Mouse (Mus musculus) c-Kit-positive CD71-negative TER-119-negative erythroid progenitor cells, embryonic 14.5 days (primary cell): ENCODE results near the gene Tbx5.

Experiments
- DNase-seq: peaks from one replicate; pipeline ENCODE4 v3.0.0-alpha.2; 2013; ENCODE audit warnings: low read depth

Gene Tbx5

DNA sequence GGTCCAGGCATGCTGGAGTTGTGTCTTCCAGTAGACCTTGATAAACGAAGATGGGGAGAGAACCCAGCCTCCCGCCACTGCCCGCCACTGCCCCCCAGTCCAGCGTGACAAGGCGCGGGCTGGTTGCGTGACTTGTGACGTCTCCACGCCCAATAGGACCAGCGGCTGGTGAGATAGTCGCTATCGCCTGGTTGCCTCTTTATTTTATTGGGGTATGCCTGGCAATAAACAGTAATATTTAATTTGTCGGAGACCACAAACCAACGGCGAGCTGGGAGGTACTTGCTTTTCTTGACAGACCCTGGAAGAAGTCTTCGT lies at the start of gene Tbx5:
Gene Tbx5 (plus strand): TSS at position 190 of the 318 bp plus-strand sequence.
- DNase-seq = no peak

DNA sequence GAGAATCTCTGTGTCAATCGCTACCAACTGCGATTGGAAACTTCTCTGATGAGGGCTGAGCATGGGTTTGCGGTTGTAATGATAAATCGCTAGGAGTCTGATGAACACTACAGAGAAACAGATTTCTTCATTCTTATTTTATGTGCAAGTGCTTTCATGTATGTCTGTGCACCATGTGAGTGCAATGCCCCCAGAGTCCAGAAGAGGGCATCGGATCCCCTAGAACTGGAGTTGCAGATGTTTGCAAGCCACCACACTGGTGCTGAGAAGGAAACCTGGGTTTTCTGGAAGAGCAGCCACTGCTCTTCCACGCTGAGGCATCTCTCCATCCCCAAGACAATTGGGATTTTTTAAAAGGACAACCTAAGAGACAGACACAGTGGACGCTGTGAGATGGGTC lies 46.5 kb upstream of the Tbx5 start:
- DNase-seq = no peak

DNA sequence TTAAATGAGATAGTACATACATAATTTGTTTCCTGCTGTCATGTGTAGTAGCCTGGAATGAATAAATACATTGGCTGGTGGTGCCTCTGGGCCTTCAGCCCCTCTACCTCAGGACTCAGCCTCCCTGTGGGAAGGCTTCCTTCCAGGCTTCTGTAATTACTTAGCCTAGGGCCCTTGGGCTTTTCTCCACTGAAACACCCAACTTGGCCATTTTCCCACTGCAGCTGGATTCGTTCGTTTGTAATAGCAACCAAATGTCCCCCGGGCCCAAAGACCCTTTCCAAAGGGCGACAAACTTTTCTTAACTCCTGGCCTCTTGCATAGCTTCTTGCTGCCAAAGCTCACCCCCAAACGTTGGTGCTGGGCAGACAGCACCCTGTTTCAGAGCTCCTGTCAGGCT lies 40.8 kb upstream of the Tbx5 start:
- DNase-seq = no peak

DNA sequence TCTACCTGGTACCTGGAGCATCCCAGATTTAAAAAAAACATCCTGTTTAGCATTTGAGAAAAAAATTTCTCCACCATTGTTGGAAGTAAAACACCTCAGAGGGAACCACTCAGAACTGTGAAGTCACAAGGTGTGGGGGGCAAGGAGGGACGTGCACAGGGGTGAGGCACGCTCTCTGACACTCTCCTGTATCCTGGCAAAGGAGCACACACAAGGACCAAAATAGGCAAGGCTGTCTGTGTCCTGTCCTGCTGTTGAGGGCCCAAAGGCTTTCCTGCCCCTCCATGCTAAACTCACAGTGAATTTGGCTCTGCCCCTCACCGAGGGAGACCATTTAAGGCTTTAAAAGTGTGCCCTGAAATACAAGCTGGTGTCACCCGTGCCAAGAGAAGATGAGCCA lies 38.5 kb upstream of the Tbx5 start:
- DNase-seq = no peak

DNA sequence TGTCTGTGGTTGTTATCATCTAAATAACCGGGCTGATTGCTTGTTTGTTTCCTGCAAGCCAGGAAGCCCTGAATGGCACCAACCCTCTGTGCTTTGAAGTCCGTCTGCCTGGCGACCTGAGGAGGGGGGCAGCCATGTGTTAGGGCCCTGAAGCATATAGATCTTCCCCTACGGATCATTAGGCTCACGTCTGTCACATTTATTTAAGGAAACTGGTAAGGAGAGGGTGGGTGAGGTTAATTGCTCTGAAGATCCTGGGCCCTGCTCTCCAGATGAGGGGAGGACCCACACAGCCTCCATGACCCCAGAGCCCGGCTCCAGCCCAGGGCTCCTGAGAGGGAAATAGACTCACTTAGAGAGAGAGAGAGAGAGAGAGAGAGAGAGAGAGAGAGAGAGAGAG lies 37.1 kb upstream of the Tbx5 start:
- DNase-seq = no peak

GRCm38 (mm10) chr5:119795777-119796176 lies 36.7 kb upstream of the Tbx5 start:
- DNase-seq = no peak

DNA sequence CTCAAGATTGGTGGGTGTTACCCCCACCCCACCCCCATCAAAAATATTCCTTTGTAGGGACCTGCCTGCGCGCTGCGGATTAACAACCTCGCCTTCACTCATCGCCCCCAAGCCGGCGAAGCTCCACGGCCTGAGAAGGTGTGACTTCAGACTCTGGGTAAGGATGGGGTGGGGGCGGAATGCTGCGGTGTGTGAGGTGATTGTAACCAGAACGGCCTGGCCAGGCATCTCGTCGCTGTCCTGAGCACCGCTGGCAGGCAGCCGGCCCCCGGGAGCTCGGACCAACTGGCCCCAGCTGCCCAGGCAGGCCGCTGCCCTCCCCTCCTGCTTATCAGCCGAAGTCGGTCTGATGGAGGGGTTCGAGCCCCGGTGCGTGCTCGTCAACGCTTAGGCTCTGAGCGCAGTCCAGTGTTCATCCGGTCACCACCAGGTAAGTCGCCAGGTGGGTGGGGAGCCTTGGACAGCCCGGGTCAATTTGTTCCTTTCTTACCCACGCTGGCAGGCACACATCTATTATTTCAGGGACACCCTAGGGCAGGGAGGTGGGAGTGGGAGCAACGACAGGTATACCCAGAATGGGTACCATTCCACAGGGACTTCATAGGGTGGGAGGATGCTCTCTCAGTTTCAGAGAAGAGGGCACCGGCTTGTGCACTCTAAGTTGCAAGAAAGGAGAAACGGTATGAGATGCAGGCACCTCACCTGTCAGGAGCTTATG lies 35.9 kb upstream of the Tbx5 start:
- DNase-seq = no peak

GRCm38 (mm10) chr5:119797580-119798150 lies 34.8 kb upstream of the Tbx5 start:
- DNase-seq = no peak

DNA sequence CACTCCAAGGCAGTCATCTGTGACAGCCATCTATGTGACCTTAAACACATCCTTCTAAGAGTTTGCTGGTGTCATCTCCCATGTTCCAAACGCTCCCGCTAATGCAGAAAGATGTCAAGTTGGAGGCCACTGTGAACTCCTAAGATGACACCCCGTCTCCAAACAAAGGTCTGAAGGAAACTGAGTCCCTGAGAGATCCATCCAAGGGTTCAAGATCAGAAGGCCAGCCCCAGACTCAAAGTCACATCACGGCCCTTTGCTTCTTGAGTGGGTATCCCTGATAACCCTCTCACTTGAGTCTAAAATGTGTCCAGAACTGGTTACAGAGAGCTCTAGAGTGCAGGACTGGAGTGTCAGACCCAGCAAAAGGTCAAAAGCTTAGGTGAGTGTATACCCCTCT lies 34.2 kb upstream of the Tbx5 start:
- DNase-seq = no peak

DNA sequence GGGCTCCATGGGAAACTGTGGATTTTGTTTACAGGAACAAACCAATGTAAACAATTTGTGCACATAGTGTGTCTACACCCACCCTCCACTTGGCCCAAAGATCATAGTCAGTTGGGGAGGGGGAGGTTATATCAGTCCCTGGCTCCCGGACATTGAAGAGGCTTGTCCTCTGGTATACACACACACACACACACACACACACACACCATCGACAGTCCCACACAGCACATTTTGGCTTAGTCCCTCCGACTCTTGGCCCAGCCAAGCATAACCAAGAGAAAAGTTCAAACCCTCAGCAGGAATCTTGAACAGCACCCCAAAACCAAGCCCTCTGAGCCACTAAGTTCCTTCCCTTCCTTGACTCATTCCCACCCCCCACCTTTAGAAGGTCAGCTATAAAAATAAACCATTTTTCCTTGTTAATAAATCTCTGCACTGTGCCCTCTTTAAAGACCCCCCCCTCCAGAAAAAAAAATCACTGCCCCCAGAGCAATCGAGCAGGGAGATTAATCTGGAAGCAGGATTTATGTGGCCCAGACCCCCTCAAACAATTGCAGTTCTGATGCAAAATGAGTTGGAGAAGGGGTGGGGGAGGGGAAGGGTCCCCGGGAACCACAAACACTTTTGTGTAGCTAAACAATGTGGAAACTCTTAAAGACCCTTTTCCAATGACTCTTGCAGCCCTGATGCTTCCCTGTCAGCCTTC lies 33.6 kb upstream of the Tbx5 start:
- DNase-seq = no peak

DNA sequence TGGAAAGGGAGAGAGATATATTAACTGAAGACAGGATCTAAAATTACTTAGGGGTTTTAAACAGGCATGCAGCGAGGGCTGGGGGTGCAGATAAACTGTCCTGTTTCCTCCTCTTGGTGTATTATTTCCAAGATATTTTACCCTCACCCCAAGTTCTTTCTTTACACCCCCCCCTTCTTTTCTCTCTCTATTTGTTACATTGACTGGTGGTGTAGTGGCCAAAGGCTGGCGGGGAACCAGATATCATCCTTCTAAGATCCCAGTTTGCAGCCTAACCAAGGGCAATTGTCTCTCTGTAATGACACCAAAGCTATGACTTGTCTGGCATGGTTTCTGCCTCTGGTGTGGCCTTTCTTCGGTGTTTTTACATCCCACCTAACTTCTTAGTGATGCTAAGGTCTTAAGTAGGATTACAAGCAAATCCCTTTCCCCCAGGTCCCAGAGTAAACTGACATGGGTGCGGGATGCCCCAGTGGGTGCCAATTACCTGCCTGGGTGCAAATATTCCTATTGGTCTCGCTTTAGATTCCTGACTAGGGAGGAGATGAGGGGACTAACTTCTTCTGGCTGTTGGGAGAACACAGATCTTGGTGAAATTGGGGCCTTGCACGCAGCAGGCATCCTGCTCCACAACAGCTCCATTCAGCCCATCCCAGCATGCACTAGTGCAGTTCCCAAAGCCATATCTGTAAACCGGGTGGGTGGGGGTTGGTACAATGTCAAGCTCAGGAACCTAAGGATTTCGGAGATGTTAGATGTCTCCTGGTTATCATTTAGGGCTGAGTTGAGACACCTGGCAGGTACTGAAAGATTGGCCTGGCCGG lies 32.8 kb upstream of the Tbx5 start:
- DNase-seq = no peak

DNA sequence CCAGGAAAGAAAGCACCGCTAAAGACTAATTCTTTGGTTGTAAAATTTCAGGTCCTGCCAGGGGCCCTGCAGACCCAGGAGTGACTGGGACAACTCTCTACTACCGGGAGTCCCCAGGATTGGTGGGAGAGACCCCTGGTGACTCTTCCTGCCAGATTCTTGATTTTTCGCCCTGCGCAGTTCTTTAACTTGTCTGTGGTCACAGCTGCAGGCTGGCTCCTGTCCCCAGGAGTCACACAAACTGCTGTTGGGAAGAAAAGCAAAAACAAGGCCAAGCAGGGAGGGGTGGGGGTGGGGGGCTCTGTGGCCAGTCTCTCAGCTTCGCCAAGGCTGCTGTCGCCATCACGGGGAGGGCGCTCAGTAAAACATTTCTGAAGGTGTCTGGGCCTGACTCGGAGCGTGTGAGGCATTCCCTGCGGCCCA lies 32.2 kb upstream of the Tbx5 start:
- DNase-seq = no peak

DNA sequence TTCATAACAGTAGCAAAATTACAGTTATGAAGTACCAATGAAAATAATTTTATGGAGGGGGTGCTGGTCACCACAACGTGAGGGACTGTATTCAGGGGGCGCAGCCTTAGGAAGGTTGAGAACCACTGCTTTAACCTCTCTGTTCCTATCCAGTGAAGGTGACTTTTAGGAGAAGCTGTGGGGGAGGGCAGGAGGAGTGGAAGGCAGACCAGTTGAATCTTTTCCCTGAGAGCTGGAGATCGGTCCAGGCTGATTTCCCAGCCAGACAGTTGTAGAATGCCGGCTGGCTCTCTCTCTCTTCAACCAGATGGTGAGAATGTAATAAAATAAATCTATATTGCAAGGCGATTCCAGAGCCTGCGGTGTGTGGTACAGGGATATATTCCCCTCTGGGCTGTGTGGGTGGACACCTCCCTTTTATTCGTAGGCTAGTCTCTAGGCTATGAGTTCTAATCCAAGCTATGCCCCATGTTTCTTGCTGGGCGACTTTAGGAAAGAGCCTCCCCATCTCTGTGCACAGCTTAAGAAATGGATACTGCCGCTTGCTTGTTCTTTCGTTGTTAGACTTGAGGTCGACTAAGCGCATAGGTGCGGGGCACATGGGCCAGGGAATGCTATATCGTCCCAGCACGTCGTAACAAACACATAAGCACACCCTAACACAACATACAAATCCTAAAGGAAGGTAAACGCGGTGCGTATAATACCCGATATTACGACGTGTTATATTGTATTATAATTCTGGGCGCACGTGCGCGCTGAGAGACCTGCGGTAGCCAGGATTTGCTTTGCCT lies 29.7 kb upstream of the Tbx5 start:
- no peak for DNase-seq

DNA sequence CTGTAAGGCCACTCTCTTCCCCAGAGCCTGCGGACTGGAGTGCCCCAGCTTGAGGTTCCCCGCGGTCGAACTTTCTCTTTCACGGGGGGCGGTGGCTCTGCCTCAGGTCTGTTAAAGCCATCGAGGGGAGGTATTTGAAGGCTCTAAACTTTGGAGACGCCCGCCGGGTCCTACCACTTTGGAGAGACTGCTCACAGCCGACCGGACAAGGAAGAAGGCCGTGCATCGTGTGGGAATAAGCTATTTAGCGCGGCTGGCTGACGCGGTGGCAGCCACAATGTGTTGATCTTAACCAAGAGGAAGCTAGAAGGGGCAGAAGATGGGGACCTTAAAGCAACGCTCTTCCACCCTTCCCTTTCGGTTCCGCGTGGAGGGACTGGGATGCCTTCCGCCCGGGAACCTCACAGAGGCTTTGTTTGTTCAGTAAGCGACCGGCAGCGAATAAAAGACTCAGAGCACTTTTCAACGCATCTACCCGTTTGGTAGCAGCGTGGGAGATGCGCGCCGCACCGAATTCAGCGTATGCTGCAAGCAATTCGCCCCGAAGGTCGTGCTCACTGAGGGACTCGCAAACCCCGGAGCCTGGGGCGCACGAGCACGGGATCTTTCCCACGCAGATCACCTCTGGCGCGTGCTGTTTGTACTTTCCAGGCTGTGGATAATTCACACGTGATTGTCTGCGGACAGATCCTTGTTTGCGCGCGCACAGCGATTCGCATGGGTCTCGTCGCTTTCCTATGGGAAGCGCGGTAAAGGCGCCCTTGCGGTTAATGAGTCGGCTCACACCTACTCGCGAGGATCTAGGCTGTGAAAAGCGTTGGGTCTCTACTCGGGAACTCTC lies 28.8 kb upstream of the Tbx5 start:
- no peak for DNase-seq

DNA sequence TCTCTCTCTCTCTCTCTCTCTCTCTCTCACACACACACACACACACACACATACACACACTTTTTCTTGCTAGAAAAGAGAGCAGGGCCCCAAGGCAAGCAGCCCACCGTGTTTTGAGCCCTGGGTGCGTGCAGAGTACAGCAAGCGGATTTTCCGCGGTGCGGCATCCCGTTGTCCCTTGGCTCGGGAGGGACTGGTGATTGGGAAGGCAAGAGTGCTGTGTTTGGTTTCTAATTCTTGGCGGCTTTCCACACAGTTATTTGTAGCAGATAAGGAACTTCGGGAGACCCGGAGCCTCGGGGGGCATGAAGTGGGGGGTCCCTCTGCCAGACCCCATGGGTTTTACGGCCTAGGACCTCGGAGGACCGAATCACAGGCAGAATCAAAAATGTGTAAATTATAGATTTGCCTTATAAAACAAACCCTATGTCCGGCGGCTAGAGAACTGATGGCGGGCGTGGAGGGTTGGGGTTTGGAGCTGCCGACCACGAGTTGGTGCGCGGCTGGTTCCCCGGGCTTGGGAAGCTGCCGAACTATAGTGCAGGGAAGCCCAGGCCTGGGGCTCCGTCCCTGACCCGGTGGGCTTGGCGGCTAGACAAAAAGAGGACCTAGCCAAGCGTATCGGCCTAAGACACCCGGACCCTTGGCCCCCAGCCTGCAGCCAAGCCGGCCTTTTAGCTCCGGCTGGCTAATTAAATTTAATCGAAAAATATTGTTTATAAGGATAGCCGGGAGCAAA lies 28.0 kb upstream of the Tbx5 start:
- no peak for DNase-seq

DNA sequence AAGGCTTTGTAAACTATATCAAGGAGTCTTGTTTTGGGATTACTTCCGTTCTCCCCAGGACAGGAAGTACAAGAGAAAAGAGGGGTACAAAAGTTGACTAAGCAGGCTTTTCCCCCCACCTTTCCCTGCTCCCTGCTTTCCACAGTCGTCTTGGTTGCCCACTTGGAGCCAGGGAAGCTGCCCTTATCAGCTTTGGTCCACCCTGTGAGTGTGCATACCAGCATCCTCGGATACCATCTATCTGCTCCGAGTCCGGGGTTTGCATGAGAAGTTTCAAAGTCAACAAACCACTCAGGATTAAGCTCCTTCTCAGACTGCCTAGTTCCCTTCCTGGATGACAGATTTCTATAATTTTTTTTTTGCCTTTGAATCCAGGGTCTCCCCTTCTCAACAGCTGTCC lies 26.8 kb upstream of the Tbx5 start:
- DNase-seq = no peak

DNA sequence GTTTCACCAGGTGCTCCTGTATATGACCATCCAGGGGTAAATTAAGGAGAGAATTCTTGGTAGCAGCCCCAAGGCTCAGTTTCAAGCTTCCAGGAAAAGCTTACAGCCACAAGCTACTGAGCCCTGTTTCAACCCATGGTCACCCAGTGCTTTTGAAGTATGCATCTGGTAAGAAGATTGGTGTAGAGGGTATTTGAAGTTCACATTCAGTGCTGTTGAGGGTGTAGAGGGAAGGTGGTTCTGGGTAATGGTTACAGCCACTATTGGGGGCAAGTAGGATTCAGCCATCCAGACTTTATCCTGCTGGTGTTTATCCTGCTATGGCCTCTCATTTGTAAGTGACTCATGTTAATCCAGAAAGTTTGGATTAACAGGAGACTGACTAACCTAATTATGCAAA lies 26.0 kb upstream of the Tbx5 start:
- DNase-seq = no peak

DNA sequence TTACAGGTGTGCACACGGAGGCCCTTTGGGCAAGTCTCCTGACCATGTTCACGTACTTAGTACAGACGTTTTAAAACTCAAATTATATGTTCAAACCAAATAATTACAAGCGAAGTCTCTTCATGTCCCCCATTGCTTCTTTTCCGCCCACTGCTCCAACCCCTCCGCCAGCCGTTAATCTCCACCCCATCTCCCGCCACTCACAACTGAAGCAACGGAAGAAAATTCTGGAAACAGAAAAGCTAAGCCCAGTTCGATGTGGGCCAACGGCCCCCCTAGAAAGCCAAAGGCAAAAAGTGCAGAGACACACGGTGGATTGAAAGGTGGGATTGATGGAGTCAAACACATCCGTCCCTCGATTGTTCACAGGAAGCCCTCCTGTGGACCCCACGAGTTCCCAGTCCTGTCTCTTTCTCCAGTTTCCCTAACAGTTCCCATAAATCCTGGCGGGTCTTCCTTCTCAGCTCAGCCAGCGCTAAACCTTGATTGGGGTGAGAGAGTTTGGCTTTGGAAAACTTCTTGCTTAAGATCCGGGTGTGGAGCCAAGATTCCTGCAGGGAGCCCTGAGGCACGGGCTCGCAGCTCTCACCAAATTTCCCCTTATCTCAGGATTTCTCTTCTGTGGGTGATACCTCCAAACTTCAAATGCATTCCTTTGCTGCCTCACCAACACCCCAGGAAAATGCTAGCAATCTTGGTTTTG lies 24.8 kb upstream of the Tbx5 start:
- DNase-seq = no peak

- no peak for DNase-seq
Observed at GRCm38 (mm10) chr5:119808713-119809112, 23.8 kb upstream of the Tbx5 start.
